Mouse (Mus musculus) embryonic facial prominence, embryonic 10.5 days (tissue): ENCODE data around the gene Ppcs. TPM values are rescaled to one million over a fixed set of nuclear protein-coding genes. Genes with fewer than 3 reads are reported as not detected.

Source experiments
- DNase-seq: peaks from one replicate; pipeline ENCODE4 v3.0.0-alpha.2; 2017; ENCODE audit warnings: low spot score
- H3K27ac ChIP-seq: fragments of 300-500 bp; sonication (generic); replicated peaks from 2 replicates; pipeline ENCODE4 v1.5.1; 2016; ENCODE audit warnings: mild to moderate bottlenecking
- H3K27me3 ChIP-seq: fragments of 300-500 bp; sonication (generic); replicated peaks from 2 replicates; pipeline ENCODE4 v1.6.1; 2016; ENCODE audit warnings: low read depth, mild to moderate bottlenecking; ENCODE audit not compliant: poor library complexity, severe bottlenecking
- H3K36me3 ChIP-seq: fragments of 300-500 bp; sonication (generic); replicated peaks from 2 replicates; pipeline ENCODE4 v1.6.1; 2016; ENCODE audit warnings: mild to moderate bottlenecking, moderate library complexity
- H3K4me1 ChIP-seq: fragments of 300-500 bp; sonication (generic); 2 replicates; pipeline ENCODE4 v1.6.1; 2016
- H3K4me3 ChIP-seq: fragments of 300-500 bp; sonication (generic); 2 replicates; pipeline ENCODE4 v1.5.1; 2016; ENCODE audit warnings: mild to moderate bottlenecking, moderate library complexity
- H3K9me3 ChIP-seq: fragments of 300-500 bp; sonication (generic); 2 replicates; pipeline ENCODE4 v1.6.1; 2016; ENCODE audit warnings: mild to moderate bottlenecking
- WGBS: fragments of 180-500 bp; shearing (Covaris S2); methylation state at CpG from one replicate; pipeline ENCODE4 v1.1.7; 2016; 5-methylcytosine and 5-hydroxymethylcytosine counted together
- polyA plus RNA-seq: library from polyadenylated mRNA; unstranded; fragments of >200 nt; fragmentation: Nextera tagmentation; extraction: Ambion mirVana; gene quantifications from 2 replicates; pipeline ENCODE4 v1.2.1, GENCODE M21; 2016

Ppcs gene
- polyA plus RNA-seq, 1 experiment from 2014 or later: 33.2 TPM

- H3K36me3 ChIP-seq: no peaks in the 10 kb centered on the region
- no peaks in the 10 kb centered on the region for H3K9me3 ChIP-seq
- H3K4me3 ChIP-seq: no peak overlapping the region
- no peak for DNase-seq
- no peaks in the 10 kb centered on the region for H3K27me3 ChIP-seq
- WGBS: 90% methylated on average over 6 of the region's 6 CpGs
- peaks cover 13% of the 10 kb centered on the region for H3K4me1 ChIP-seq
- H3K27ac ChIP-seq: no peak overlapping the region
Measured at GRCm38 (mm10) chr4:119447261-119447660, 25.0 kb upstream of the Ppcs start.

GRCm38 (mm10) chr4:119442539-119442938 is 20.3 kb upstream of the Ppcs start:
- Histone ChIP-seq H3K4me3 (peak overlapping the region; percentile 29; the same call in 1 of the 2 replicates), H3K27me3 (no peaks in the 10 kb centered on the region), H3K4me1 (peaks cover 6% of the 10 kb centered on the region), H3K9me3 (0 out of 2 replicates have a peak, but pooled peaks cover 2% of the 10 kb centered on the region), H3K36me3 (no peaks in the 10 kb centered on the region), H3K27ac (peak overlapping the region; percentile 67; the same call in 1 of the 2 replicates)
- 33% methylated on average over 6 of the region's 6 CpGs for WGBS
- DNase-seq: peak; percentile 13

- Histone ChIP-seq H3K4me1 (peaks cover 6% of the 10 kb centered on the region), H3K9me3 (0 out of 2 replicates have a peak, but pooled peaks cover 2% of the 10 kb centered on the region), H3K27ac (no peak overlapping the region), H3K36me3 (no peaks in the 10 kb centered on the region), H3K27me3 (no peaks in the 10 kb centered on the region), H3K4me3 (no peak overlapping the region)
- DNase-seq: no peak
- WGBS: 96% methylated on average over 4 of the region's 4 CpGs
Measured at GRCm38 (mm10) chr4:119441836-119442235, 19.6 kb upstream of the Ppcs start.

GRCm38 (mm10) chr4:119437936-119438335 is 15.7 kb upstream of the Ppcs start:
- DNase-seq: no peak
- Histone ChIP-seq H3K27ac (no peak overlapping the region), H3K9me3 (peaks cover 11% of the 10 kb centered on the region; the same call in 1 of the 2 replicates), H3K4me1 (peaks cover 6% of the 10 kb centered on the region), H3K36me3 (no peaks in the 10 kb centered on the region), H3K27me3 (no peaks in the 10 kb centered on the region), H3K4me3 (no peak overlapping the region)
- WGBS: 89% methylated on average over 2 of the region's 2 CpGs

- 31% methylated on average over 5 of the region's 5 CpGs for WGBS
- 0 out of 2 replicates have a peak, but pooled peaks cover 8% of the 10 kb centered on the region for H3K27me3 ChIP-seq
Measured at GRCm38 (mm10) chr4:119430678-119431077, 8.5 kb upstream of the Ppcs start.

GRCm38 (mm10) chr4:119427680-119428079 is 5.5 kb upstream of the Ppcs start:
- Histone ChIP-seq H3K27ac (no peak overlapping the region), H3K9me3 (no peaks in the 10 kb centered on the region), H3K27me3 (peaks cover 28% of the 10 kb centered on the region; the same call in 1 of the 2 replicates), H3K36me3 (no peaks in the 10 kb centered on the region), H3K4me1 (peaks cover 8% of the 10 kb centered on the region), H3K4me3 (no peak overlapping the region)
- whole genome bisulfite sequencing: 58% methylated on average over 2 of the region's 2 CpGs
- no peak for DNase-seq

More at GRCm38 (mm10) chr4:119430678-119431077, 8.5 kb upstream of the Ppcs start:
- DNase-seq: peak; percentile 37
- peaks cover 2% of the 10 kb centered on the region; the same call in 1 of the 2 replicates for H3K9me3 ChIP-seq
- no peaks in the 10 kb centered on the region for H3K4me1 ChIP-seq
- no peak overlapping the region for H3K27ac ChIP-seq
- H3K36me3 ChIP-seq: no peaks in the 10 kb centered on the region
- H3K4me3 ChIP-seq: no peak overlapping the region

- Histone ChIP-seq H3K27ac (no peak overlapping the region), H3K27me3 (peaks cover 28% of the 10 kb centered on the region; the same call in 1 of the 2 replicates), H3K4me3 (no peak overlapping the region), H3K9me3 (no peaks in the 10 kb centered on the region), H3K4me1 (peaks cover 22% of the 10 kb centered on the region), H3K36me3 (0 out of 2 replicates have a peak, but pooled peaks cover 1% of the 10 kb centered on the region)
- WGBS: 70% methylated on average over 2 of the region's 2 CpGs
- no peak for DNase-seq
Measured at GRCm38 (mm10) chr4:119425601-119426000, 3.4 kb upstream of the Ppcs start.

- no peak for DNase-seq
- Histone ChIP-seq H3K27me3 (peaks cover 28% of the 10 kb centered on the region; the same call in 1 of the 2 replicates), H3K36me3 (0 out of 2 replicates have a peak, but pooled peaks cover 6% of the 10 kb centered on the region), H3K27ac (no peak overlapping the region), H3K4me3 (no peak overlapping the region), H3K9me3 (no peaks in the 10 kb centered on the region), H3K4me1 (peaks cover 22% of the 10 kb centered on the region)
- WGBS: 88% methylated on average over 2 of the region's 2 CpGs
Measured at GRCm38 (mm10) chr4:119425077-119425476, 2.9 kb upstream of the Ppcs start.

GRCm38 (mm10) chr4:119421921-119422293 is 313 bp downstream of the Ppcs start:
- Histone ChIP-seq H3K36me3 (peaks cover 24% of the 10 kb centered on the region), H3K4me1 (peaks cover 22% of the 10 kb centered on the region), H3K9me3 (no peaks in the 10 kb centered on the region), H3K27ac (peak overlapping the region; percentile 90), H3K27me3 (peaks cover 24% of the 10 kb centered on the region; the same call in 1 of the 2 replicates), H3K4me3 (peak overlapping the region; percentile 85)
- DNase-seq: no peak
- WGBS: 1% methylated on average over 31 of the region's 31 CpGs

GRCm38 (mm10) chr4:119421191-119421590 is 1.0 kb downstream of the Ppcs start:
- 85% methylated on average over 3 of the region's 3 CpGs for WGBS
- H3K36me3 ChIP-seq: peaks cover 24% of the 10 kb centered on the region
- DNase-seq: no peak

GRCm38 (mm10) chr4:119417894-119418293 is 4.3 kb downstream of the Ppcs start:
- 94% methylated on average over 3 of the region's 3 CpGs for WGBS
- H3K27me3 ChIP-seq: no peaks in the 10 kb centered on the region
- H3K4me3 ChIP-seq: no peak overlapping the region
- H3K36me3 ChIP-seq: peaks cover 24% of the 10 kb centered on the region
- DNase-seq: no peak
- H3K4me1 ChIP-seq: peaks cover 28% of the 10 kb centered on the region
- H3K9me3 ChIP-seq: no peaks in the 10 kb centered on the region
- no peak overlapping the region for H3K27ac ChIP-seq

More at GRCm38 (mm10) chr4:119421191-119421590, 1.0 kb downstream of the Ppcs start:
- peaks cover 23% of the 10 kb centered on the region; the same call in 1 of the 2 replicates for H3K27me3 ChIP-seq
- H3K4me3 ChIP-seq: peak overlapping the region; percentile 85
- H3K4me1 ChIP-seq: peaks cover 22% of the 10 kb centered on the region
- H3K27ac ChIP-seq: peak overlapping the region; percentile 90; the same call in 1 of the 2 replicates
- H3K9me3 ChIP-seq: no peaks in the 10 kb centered on the region

GRCm38 (mm10) chr4:119417270-119417669 is 5.0 kb downstream of the Ppcs start:
- Histone ChIP-seq H3K4me3 (no peak overlapping the region), H3K4me1 (peaks cover 27% of the 10 kb centered on the region), H3K27me3 (no peaks in the 10 kb centered on the region), H3K9me3 (no peaks in the 10 kb centered on the region), H3K27ac (no peak overlapping the region), H3K36me3 (peaks cover 24% of the 10 kb centered on the region)
- 84% methylated on average over 3 of the region's 3 CpGs for WGBS
- no peak for DNase-seq

GRCm38 (mm10) chr4:119415072-119415753 is 7.0 kb downstream of the Ppcs start, which contains the start of gene Ccdc30:
Gene Ccdc30, minus strand, starts transcription at chr4:119415521.
- DNase-seq: peak; percentile 98
- Histone ChIP-seq H3K4me1 (peaks cover 15% of the 10 kb centered on the region), H3K27me3 (no peaks in the 10 kb centered on the region), H3K27ac (peak within 1 kb of the TSS; percentile 68), H3K9me3 (no peaks in the 10 kb centered on the region), H3K4me3 (peak within 1 kb of the TSS; percentile 69), H3K36me3 (peaks cover 20% of the 10 kb centered on the region)
- under 1% methylated on average over 49 of the region's 49 CpGs for WGBS
